Mouse (Mus musculus) kidney, adult 2 months (tissue): Measurements from ENCODE around the gene Them7. TPM values are rescaled to one million over a fixed set of nuclear protein-coding genes. Genes with fewer than 3 reads are reported as not detected.
A peak's percentile ranks its signal among the peaks of the same experiment; 100 is the strongest.

Experiments used
- DNase-seq: peaks from one replicate; pipeline ENCODE4 v3.0.0; 2021
- H3K27ac ChIP-seq: fragments of 200-500 bp; 2 replicates; pipeline ENCODE4 v1.5.1; 2012; ENCODE audit warnings: low read depth, low read length, control low read depth, inconsistent platforms; ENCODE audit not compliant: insufficient read depth
- H3K27me3 ChIP-seq: fragments of 200-500 bp; replicated peaks from 2 replicates; pipeline ENCODE4 v1.6.1; 2012; ENCODE audit warnings: mild to moderate bottlenecking, moderate library complexity, low read length, inconsistent platforms; ENCODE audit not compliant: control insufficient read depth, insufficient read depth
- H3K36me3 ChIP-seq: fragments of 200-500 bp; 2 replicates; pipeline ENCODE4 v1.6.1; 2012; ENCODE audit warnings: mild to moderate bottlenecking, moderate library complexity, low read length, inconsistent platforms; ENCODE audit not compliant: control insufficient read depth, insufficient read depth
- H3K4me1 ChIP-seq: fragments of 200-500 bp; 2 replicates; pipeline ENCODE4 v1.6.1; 2011; ENCODE audit warnings: low read length; ENCODE audit not compliant: control insufficient read depth, insufficient read depth
- H3K4me3 ChIP-seq: fragments of 200-500 bp; 2 replicates; pipeline ENCODE4 v1.5.1; 2011; ENCODE audit warnings: mild to moderate bottlenecking, low read depth, low read length, control low read depth; ENCODE audit not compliant: insufficient read depth
- CTCF ChIP-seq: fragments of 200-500 bp; conservative IDR thresholded peaks from 2 replicates; pipeline ENCODE4 v1.5.1; 2011; ENCODE audit warnings: low read depth, mild to moderate bottlenecking, control low read depth, low read length, moderate library complexity, mixed read lengths; ENCODE audit not compliant: insufficient read depth, insufficient read length
- POLR2A ChIP-seq: fragments of 200-500 bp; IDR thresholded peaks from one replicate; pipeline ENCODE4 v1.6.1; 2011; ENCODE audit warnings: low read depth, low read length, control low read depth
- WGBS: fragments of 180-500 bp; shearing (Covaris S2); methylation state at CpG from one replicate; pipeline ENCODE4 v1.1.7; 2018; 5-methylcytosine and 5-hydroxymethylcytosine counted together
- polyA plus RNA-seq: library from polyadenylated mRNA; depleted of rRNA; stranded (reverse); fragments of >200 nt; gene quantifications from 2 replicates; pipeline ENCODE4 v1.2.3, GENCODE M21; 2012

Gene Them7
- polyA plus RNA-seq, 1 experiment = 241 TPM

GRCm38 (mm10) chr2:105303962-105304514 is 79.9 kb downstream of the Them7 start:
- DNase-seq = no peak
- H3K27me3 ChIP-seq = no peaks in the 10 kb centered on the region
- no peak for TF ChIP-seq POLR2A
- TF ChIP-seq CTCF = no peak
- 76% methylated on average over 6 of the region's 6 CpGs for WGBS
- no peaks in the 10 kb centered on the region for H3K4me1 ChIP-seq
- no peak overlapping the region for H3K4me3 ChIP-seq
- no peaks in the 10 kb centered on the region; the same call in 1 of the 2 replicates for H3K36me3 ChIP-seq
- H3K27ac ChIP-seq = no peak overlapping the region

GRCm38 (mm10) chr2:105305876-105306275 is 81.8 kb downstream of the Them7 start:
- Histone ChIP-seq H3K27ac (no peak overlapping the region), H3K36me3 (no peaks in the 10 kb centered on the region; the same call in 1 of the 2 replicates), H3K27me3 (no peaks in the 10 kb centered on the region), H3K4me3 (no peak overlapping the region), H3K4me1 (no peaks in the 10 kb centered on the region)
- DNase-seq = no peak
- WGBS = 65% methylated on average over 6 of the region's 6 CpGs
- no peak for TF ChIP-seq POLR2A
- no peak for TF ChIP-seq CTCF

DNA sequence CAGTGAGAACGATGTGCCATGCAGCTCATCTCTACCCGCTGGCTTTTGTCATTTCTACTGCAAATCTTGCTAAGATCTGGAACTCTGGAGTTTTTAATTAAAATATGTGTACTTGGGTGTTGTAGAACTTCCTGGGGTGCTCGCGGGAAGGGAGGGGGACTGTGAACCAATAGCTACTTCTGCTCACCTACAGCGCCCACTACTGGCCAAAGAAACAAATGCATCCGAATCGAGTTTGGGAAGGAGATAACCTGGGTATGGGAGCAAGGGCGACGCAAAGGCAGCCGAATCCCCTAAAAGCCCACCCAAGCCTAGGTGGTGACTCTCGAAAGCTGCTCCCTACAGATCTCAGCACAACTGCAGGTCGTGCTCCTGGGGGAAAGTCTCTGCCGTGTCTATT is 87.3 kb downstream of the Them7 start:
- no peak for TF ChIP-seq POLR2A
- TF ChIP-seq CTCF = peak; percentile 49
- WGBS = 54% methylated on average over 13 of the region's 13 CpGs
- 0 out of 2 replicates have a peak, but pooled peaks cover 2% of the 10 kb centered on the region for H3K4me1 ChIP-seq
- H3K36me3 ChIP-seq = no peaks in the 10 kb centered on the region
- DNase-seq = peak; percentile 19
- no peak overlapping the region for H3K4me3 ChIP-seq
- H3K27me3 ChIP-seq = no peaks in the 10 kb centered on the region
- H3K27ac ChIP-seq = no peak overlapping the region

- TF ChIP-seq CTCF = no peak
- no peak for TF ChIP-seq POLR2A
Measured at GRCm38 (mm10) chr2:105311991-105312390, 87.9 kb downstream of the Them7 start.

GRCm38 (mm10) chr2:105313077-105313476 is 89.0 kb downstream of the Them7 start:
- DNase-seq = peak; percentile 50
- Histone ChIP-seq H3K36me3 (no peaks in the 10 kb centered on the region), H3K27ac (no peak overlapping the region), H3K4me3 (no peak overlapping the region), H3K4me1 (0 out of 2 replicates have a peak, but pooled peaks cover 2% of the 10 kb centered on the region), H3K27me3 (no peaks in the 10 kb centered on the region)
- 28% methylated on average over 3 of the region's 3 CpGs for WGBS
- TF ChIP-seq POLR2A (no peak), CTCF (no peak)

More at GRCm38 (mm10) chr2:105311991-105312390, 87.9 kb downstream of the Them7 start:
- WGBS = 13% methylated on average over 7 of the region's 7 CpGs
- Histone ChIP-seq H3K36me3 (no peaks in the 10 kb centered on the region), H3K27me3 (no peaks in the 10 kb centered on the region), H3K4me1 (0 out of 2 replicates have a peak, but pooled peaks cover 2% of the 10 kb centered on the region), H3K4me3 (no peak overlapping the region), H3K27ac (no peak overlapping the region)
- DNase-seq = no peak

DNA sequence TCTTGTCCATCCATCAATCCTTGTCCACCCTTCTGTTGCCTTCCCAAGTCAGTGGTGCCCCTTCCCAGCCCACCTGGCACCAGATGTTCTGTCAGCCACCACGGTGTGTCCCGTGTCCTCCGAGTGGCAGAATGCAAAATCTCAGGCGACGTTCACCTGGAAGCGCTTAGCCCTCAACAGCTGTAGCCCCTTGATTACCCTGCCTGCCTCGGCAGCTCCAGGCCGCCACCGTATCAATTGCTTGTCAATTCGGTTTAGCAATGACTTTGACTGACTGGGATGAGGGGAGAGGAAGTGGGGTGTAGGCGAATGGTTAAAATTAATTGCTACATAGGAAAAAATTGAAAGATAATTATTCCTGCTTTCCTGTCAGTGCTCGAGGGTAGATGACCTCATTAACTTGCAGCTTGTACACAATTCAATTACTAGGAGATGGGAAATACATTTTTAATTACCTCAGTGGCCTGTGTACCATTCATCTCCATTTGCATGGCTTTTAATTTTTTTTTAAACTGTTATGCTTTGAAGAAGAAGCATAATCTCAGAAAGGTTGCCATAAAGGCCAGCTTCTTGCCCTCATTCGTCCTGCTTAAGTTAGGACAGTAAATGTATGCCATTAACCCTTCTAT is 93.5 kb downstream of the Them7 start:
- Histone ChIP-seq H3K27ac (no peak overlapping the region), H3K4me1 (0 out of 2 replicates have a peak, but pooled peaks cover 2% of the 10 kb centered on the region), H3K36me3 (no peaks in the 10 kb centered on the region; the same call in 1 of the 2 replicates), H3K4me3 (no peak overlapping the region), H3K27me3 (no peaks in the 10 kb centered on the region)
- TF ChIP-seq CTCF (no peak), POLR2A (no peak)
- WGBS = 75% methylated on average over 13 of the region's 13 CpGs
- DNase-seq = no peak

DNA sequence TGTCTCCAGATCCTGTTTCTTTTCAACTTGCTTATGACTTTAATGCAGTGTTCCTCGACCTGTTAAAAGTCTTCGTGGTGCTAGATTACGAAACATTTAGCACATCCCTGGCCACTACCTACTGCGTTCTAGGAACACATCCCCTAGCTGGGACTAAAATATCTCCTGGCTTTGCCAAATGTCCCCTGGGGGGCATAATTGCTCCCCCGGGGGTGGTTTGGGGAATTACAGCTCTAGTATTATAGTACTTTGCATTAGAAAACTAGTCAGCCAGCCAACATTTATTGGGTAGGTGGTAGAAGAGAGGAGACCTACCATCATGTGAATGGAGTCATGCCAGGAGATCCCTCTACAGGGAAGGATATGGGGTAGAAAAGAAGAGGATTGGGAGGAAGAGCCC is 101.9 kb downstream of the Them7 start:
- TF ChIP-seq POLR2A (no peak), CTCF (no peak)
- Histone ChIP-seq H3K27me3 (no peaks in the 10 kb centered on the region), H3K4me1 (no peaks in the 10 kb centered on the region), H3K36me3 (no peaks in the 10 kb centered on the region), H3K27ac (no peak overlapping the region), H3K4me3 (no peak overlapping the region)
- DNase-seq = no peak
- WGBS = 83% methylated on average over 5 of the region's 5 CpGs
